Mouse (Mus musculus): Measurements from ENCODE around the gene Fam117a.

Gene Fam117a

DNA sequence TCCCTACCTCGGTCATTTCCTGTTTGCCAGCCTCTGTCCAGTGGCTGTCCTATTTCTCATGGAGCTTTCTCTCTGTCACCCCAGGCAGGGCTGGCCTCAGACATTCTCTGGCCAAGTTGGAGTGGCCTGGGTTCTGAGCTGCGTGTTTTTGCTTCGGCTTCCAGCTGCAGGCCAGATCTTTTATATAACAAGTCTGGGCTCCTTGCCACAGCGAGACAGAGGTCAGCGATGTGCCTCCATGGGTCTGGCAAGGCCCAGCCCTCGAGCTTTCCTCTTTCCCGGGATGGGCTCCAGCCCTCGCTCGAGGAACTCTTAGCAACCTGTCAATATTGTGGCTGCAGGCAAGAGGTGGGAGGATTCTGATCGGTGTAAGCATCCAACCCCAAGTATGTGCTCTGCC lies 28.8 kb downstream of the Fam117a start:
- in situ Hi-C loops (cut with MseI, MboI) = no loop called here

- in situ Hi-C loops (cut with MseI, MboI) = no loop called here
Measured at GRCm38 (mm10) chr11:95366280-95366897, 29.6 kb downstream of the Fam117a start.

DNA sequence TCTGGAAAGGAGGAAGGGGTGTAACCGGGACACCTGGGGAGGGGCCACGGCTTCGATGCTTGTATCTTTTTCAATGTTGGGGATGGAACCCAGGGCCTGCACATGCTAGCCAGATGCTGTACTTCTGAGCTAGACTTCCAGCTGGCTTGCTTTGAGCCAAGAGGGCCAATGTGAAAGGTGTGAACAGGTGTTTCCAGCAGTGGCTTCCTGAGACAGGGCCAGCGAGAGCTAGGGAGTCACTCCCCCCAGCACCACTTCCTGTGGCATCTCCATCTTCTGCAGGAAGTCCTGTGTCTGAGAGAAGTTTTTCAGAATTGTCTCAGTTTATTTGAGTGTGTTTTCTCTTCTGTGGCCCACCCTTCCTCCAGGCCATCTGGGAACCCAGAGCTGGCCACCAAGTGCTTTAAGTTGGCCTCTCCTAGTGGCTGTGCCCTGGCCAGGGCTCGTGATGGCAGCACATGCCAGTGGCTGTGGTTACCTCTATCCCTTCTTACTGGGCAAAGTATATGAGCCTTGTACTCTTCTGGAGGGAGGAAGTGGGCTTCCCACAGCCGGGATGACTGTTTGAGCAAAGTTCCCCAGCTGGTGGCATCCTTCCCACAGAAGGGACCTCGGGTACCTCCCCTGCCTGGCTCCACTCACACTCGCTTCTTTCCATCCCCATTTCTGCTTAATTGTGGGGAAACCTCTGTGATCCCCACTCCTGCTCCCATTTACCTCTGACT lies 30.4 kb downstream of the Fam117a start:
- in situ Hi-C loops (cut with MseI, MboI) = no loop called here

GRCm38 (mm10) chr11:95368231-95368823 lies 31.5 kb downstream of the Fam117a start:
- in situ Hi-C loops (cut with MseI, MboI) = no loop called here

DNA sequence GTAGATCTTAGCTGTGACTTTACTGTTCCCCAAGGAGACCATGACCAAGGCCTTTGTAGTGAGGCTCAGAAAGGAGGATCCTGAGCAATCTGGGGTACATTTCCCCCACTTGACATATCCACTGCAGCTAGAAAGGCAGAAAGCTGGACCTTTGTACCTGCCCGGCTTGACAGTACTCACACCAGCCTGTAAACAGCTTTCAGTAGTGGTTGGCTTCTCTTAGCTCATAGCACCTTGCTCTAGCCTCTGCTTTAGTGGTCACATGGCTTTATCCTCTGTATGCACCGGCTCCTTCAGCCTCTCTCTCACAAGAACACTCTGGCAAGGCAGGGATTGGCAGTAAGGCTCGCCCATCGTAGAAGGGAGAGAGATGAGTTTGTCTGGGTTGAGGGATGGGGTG lies 32.1 kb downstream of the Fam117a start:
- in situ Hi-C loops (cut with MseI, MboI) = no loop called here

DNA sequence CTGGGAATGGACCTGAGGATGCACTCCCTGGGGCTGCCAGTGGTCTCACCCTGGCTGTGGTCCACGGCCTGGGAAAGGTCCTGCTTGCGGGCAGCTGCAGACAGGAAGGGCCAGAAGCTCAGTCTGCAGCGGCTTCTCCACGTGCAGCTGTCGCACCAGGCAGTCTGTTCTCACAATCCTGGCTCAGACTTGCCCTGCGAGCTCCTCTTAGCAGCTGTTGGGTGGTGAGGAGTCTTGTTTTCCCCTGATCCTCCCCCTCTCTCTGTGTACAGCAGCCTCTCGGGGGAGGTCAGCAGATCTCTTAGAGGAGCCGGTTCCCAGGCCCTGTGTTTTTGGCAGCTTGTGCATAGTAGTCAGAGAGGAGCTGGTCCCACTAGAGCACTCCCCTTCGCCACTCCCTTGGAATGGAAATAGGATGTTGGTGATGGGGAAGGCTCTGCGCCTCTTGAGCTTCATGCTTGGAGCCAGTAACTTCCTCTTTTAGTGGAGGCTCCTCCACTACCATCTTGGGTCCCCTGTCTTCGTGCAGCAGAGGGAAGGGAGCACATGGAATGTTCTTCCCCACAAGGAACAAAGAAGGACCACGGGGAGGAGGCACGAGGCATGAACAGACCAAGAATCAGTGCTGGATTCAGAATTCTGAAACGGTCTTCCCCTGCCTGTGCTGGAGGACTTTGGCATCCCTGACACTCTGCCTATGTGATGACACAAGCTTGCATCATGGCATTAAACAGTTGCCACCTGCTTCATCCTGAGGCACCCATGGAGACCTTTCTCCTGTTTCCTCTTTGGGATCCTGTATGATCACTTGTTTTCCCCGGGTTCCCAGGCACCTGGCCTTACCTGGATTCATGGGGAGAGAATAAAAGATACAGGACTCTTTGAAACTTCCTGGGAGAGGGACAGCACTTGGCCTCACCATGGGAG lies 33.4 kb downstream of the Fam117a start:
- in situ Hi-C loops (cut with MseI, MboI) = no loop called here

GRCm38 (mm10) chr11:95371182-95371581 lies 34.4 kb downstream of the Fam117a start:
- in situ Hi-C loops (cut with MseI, MboI) = no loop called here

DNA sequence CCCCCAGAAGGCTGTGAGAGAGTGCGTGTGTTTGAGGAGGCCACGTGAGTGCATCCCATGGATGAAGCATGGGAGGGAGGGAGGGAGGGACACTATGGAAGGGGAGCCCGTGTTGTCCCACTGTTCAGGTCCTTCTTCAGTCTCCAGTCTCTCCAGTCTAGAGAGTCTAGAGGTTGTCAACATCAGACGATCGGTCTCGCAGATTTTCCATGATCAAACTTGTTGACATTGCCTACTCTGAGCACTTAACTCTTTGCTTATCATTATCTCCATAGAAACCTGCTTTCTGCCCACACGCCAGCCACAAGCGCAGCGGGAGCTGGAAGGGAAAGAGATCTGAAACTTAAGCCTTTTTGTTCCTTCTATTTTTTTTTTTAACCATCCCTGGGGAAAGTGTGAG lies 42.1 kb downstream of the Fam117a start:
- in situ Hi-C loops (cut with MseI, MboI) = no loop called here

GRCm38 (mm10) chr11:95379552-95379951 lies 42.7 kb downstream of the Fam117a start:
- in situ Hi-C loops (cut with MseI, MboI) = no loop called here

DNA sequence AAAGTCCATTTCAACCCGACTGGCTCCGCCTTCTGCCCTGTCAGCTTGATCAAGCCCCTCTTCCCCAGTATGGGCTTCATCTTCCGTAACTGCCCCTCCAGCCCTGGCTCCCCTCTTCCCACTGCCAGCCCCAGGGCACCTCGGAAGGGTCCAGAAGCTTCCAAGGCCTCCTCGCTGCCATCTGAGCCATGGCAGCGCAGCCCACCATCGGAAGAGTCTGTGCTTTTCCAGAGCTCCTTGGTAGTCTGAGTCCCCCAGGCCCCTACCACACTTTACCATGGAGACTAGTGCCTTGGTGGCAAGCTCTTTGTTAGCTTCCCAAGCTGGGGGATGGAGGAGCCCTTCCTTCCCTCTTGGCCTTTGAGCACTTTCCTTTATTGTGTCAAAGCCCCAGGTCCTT lies 43.9 kb downstream of the Fam117a start:
- in situ Hi-C loops (cut with MseI, MboI) = loop anchor here in 1 of 2 experiments (5.0 kb wide), 1 partner anchor 142 kb away; no protein-coding TSS in a partner anchor

DNA sequence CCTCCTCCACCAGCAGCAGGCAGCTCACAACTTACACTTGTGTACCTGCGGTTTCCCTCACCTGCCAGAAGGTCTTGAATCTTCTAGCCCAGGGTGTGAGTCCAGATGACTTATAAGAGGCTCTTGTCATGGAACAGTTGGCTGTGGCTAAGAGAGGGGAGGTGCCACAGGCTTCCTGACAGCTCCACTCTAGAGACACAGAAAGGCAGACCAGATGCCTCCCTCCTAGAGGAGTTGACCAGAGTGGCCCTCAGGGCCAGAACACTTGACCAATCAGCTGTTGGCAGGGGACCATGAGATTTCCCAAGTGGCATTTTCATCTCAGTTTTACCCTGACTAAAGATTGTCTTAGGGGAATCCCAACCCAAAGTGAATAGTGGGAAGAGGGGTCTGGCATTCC lies 44.3 kb downstream of the Fam117a start:
- in situ Hi-C loops (cut with MseI, MboI) = loop anchor here in 1 of 2 experiments (5.0 kb wide), 1 partner anchor 141 kb away; no protein-coding TSS in a partner anchor

DNA sequence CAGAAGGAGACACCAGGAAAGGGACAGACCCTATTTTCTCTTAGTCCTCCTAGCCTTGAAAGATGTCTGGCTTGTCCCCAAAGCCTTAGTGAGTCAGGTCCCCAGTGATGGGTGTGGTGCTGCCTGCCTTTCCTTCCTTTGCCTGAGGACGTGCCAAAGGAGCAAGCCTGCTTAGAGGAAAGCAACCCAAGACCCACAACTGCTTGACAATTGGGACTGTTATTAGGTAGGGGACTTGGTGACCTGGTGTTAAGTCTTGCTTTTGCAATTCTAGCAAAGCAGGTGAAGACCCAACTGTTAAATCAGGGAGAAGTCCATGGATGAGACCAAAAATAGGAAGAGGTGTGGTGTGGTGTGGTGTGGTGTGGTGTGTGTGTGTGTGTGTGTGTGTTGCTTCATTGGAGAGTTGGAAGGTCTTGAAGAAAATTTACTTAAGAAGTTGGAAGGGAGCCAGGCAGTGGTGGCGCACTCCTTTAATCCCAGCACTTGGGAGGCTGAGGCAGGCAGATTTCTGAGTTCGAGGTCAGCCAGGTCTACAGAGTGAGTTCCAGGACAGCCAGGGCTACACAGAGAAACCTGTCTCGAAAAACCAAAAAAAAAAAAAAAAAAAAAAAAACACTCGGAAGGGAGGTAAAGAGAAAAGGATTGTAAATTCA lies 46.6 kb downstream of the Fam117a start:
- in situ Hi-C loops (cut with MseI, MboI) = loop anchor here in 1 of 2 experiments (5.0 kb wide), 1 partner anchor 139 kb away; no protein-coding TSS in a partner anchor

DNA sequence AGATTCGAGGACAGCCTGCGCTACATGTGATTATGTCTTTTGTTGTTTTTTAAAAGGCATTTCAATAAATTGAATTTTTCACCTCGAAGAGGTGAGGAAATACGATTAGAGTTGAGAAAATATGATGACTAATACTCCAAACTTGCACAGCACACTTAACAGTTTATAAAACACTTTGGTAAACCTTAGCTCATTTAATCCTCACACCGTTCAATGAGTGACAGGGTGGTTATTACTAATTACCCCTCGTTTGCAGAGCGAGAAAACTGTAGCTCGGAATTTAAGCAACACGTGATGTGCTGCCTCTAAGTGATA lies 47.1 kb downstream of the Fam117a start:
- in situ Hi-C loops (cut with MseI, MboI) = loop anchor here in 1 of 2 experiments (5.0 kb wide), 1 partner anchor 138 kb away; no protein-coding TSS in a partner anchor

DNA sequence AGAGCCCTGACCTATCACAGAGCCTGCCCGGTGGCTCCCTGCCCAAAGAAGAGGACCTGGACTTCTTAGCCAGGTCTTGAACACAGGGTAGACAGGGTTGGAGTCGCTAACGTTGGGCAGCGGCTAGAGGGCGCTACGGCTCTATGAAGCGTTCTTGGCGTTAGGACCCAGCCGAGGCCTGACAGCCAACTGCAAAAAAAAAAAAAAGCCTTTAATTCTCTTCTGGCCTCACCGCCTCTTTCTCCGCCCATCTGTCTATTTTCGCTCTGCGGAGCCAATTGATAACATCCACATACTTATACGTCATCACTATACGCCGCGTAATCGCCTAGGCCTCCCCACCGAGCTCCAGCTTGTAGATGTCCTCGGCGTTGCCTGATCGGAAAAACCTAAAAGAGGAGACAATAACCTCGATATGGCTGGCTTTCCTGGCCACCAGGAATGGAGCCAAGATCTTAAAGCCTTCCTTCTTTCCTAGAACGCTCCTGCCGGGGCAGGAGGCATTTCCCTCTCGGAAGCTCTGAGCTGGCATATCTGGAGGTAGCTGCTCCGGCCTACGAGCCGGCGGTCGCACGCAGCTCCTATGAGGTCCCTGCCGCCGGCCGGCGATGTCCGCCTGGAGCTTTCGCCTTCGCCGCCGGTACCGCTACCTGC lies 47.6 kb downstream of the Fam117a start, which contains the start of gene Slc35b1:
Slc35b1 (plus strand) TSS at position 374 of the 654 bp plus-strand sequence.
- in situ Hi-C loops (cut with MseI, MboI) = loop anchor here in 1 of 2 experiments (5.0 kb wide), 1 partner anchor 138 kb away; no protein-coding TSS in a partner anchor

DNA sequence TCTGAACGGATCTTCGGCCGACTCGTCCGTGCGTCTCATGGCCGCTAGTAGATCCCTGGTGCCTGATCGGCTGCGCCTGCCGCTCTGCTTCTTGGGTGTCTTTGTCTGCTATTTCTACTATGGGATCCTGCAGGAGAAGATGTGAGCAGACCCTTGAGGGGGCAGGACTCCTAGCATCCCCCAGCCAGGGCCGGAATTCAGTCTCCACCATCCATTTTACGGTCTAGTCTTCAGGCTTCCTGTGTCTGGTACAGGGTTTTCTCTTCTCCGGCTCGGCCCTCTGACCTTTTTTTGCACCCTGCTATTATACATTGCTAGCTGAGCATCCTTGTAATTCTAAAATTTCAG lies 48.1 kb downstream of the Fam117a start:
- in situ Hi-C loops (cut with MseI, MboI) = loop anchor here in 1 of 2 experiments (5.0 kb wide), 1 partner anchor 137 kb away; no protein-coding TSS in a partner anchor

DNA sequence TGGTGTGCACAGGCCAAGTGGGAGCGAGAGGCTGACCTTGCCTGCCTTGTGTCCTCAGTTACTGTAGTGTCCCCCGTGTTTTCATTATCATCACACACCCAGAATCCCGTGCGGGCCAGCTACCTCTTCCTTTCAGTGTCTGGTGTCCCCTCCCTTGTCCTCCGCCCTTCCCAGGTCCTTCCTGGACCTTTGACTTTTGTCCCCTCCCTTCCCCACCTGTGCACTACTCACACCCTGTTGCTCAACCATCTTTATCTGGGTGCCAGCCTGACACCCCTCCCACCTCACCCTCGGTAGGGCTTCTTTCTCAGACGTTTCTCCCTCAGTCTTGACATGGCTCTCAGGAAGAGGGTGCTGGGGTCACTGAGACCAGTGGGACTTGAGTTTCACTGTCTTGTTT lies 50.5 kb downstream of the Fam117a start:
- in situ Hi-C loops (cut with MseI, MboI) = no loop called here

- in situ Hi-C loops (cut with MseI, MboI) = no loop called here
Measured at GRCm38 (mm10) chr11:95389006-95389405, 52.2 kb downstream of the Fam117a start.

DNA sequence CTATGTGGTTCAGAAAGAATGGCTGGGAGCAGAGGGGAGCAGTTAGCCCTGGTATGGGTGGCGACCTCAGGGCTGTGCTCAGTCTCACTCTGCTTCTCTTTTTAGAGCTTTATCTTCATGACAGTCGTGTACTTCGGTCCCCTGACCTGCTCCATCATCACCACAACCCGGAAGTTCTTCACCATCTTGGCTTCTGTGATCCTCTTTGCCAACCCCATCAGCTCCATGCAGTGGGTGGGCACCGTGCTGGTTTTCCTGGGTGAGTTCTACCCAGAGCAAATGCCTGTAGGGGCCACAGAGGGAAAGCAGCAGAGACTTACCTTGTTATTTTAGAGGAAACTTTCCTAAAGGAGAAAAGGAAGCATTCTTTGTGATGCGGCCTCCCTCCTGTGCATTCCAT lies 53.6 kb downstream of the Fam117a start:
- in situ Hi-C loops (cut with MseI, MboI) = loop anchor here in 1 of 2 experiments (10.0 kb wide), 1 partner anchor 134 kb away; no protein-coding TSS in a partner anchor

- in situ Hi-C loops (cut with MseI, MboI) = loop anchor here in 1 of 2 experiments (10.0 kb wide), 1 partner anchor 134 kb away; no protein-coding TSS in a partner anchor
Measured at GRCm38 (mm10) chr11:95391201-95391600, 54.4 kb downstream of the Fam117a start.

DNA sequence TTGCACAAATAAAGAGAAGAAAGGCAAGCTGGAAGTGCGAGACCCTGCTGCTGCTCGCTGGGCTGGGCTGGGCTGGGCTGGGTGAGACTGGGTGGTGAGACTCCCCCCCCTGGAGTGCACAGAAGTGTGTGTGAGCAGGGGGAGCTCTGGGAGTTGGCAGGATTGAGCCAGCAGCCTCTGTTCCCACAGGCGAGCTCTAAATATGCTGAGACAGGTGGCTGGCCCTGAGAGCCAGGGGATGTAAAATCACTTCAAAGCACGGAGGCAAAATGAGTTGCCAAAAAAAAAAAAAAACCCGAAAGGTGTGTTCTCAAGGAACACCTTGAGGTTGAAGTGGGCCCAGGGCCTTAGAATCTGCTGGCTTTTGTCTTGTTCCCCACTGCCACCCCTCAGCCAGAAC lies 54.9 kb downstream of the Fam117a start:
- in situ Hi-C loops (cut with MseI, MboI) = loop anchor here in 1 of 2 experiments (10.0 kb wide), 1 partner anchor 133 kb away; no protein-coding TSS in a partner anchor
